Mouse (Mus musculus) kidney, embryonic 15.5 days (tissue): ENCODE data around the gene Syt6. TPM values are rescaled to one million over a fixed set of nuclear protein-coding genes. Genes with fewer than 3 reads are reported as not detected.

ENCODE experiments used
- microRNA-seq: library from miRNA; unstranded; fragments of <30 nt; microRNA quantifications from one replicate; pipeline ENCODE4, GENCODE M21; 2016
- polyA plus RNA-seq: library from polyadenylated mRNA; unstranded; fragments of >200 nt; fragmentation: Nextera tagmentation; extraction: Ambion mirVana; gene quantifications from 2 replicates; pipeline ENCODE4 v1.2.1, GENCODE M21; 2015

The Syt6 gene
- polyA plus RNA-seq, 1 experiment from 2014 or later: 0.17 TPM

Small RNAs within 50 kb of the gene (microRNA-seq; reads per million reads assigned to microRNA genes)
- gene Gm25325: not detected

Other genes with a start within 250 kb of the Syt6 start
- 0.13 TPM in 1 of 2 replicates, not detected in the other for gene Atg4a-ps, start 70.8 kb downstream of the Syt6 start, polyA plus RNA-seq
- gene Olfml3, start 162.8 kb downstream of the Syt6 start, polyA plus RNA-seq: 53.2 and 59.6 TPM in 2 replicates
- not detected in 2 replicates for gene Gm10964, start 164.1 kb downstream of the Syt6 start, polyA plus RNA-seq
- 10.6 and 11.0 TPM in 2 replicates for gene Hipk1, start 216.3 kb downstream of the Syt6 start, polyA plus RNA-seq
- 25.1 and 28.3 TPM in 2 replicates for gene Dclre1b, start 234.2 kb downstream of the Syt6 start, polyA plus RNA-seq
- 18.9 and 19.6 TPM in 2 replicates for gene Ap4b1, start 234.3 kb downstream of the Syt6 start, polyA plus RNA-seq
- 0.27 and 0.30 TPM in 2 replicates for gene Gm43064, start 234.3 kb downstream of the Syt6 start, polyA plus RNA-seq